Mouse (Mus musculus): ENCODE data around the gene Tmem135. TPM values are rescaled to one million over a fixed set of nuclear protein-coding genes. Genes with fewer than 3 reads are reported as not detected.

Gene Tmem135
- polyA plus RNA-seq, 1 experiment from 2014 or later: 26.1 TPM

DNA sequence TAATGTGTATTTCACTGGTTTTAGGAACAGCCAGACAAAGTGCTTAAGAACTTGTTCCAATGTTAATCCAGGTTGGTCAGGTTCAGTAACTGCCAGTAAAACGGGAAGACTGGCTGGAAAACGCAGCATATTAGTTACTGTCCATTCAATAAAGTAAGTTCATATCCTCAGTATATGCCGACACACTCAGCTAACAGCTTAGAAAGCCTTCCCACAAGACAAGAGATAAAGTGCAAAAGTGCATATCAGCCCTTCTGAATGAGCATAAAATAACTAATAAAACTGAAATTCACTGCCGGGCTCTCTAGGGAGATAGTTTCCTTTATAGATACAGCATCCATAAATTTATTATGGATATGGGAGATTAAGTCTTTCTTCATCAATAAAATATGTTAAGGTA is 161.5 kb downstream of the Tmem135 start:
- WGBS: 72% methylated on average over 4 of the region's 4 CpGs
- ATAC-seq (replicated peaks; ENCODE audit: insufficient number of reproducible peaks, insufficient read depth, low FRiP score, low read depth): no peak
- Histone ChIP-seq H3K9ac (no peak overlapping the region), H3K36me3 (0 out of 2 replicates have a peak, but pooled peaks cover 3% of the 10 kb centered on the region), H3K9me3 (replicated peaks) (no peaks in the 10 kb centered on the region), H3K4me1 (replicated peaks) (peaks cover 3% of the 10 kb centered on the region), H3K27me3 (no peaks in the 10 kb centered on the region), H3K4me2 (no peak overlapping the region), H3K4me3 (no peak overlapping the region), H3K27ac (no peak overlapping the region)

DNA sequence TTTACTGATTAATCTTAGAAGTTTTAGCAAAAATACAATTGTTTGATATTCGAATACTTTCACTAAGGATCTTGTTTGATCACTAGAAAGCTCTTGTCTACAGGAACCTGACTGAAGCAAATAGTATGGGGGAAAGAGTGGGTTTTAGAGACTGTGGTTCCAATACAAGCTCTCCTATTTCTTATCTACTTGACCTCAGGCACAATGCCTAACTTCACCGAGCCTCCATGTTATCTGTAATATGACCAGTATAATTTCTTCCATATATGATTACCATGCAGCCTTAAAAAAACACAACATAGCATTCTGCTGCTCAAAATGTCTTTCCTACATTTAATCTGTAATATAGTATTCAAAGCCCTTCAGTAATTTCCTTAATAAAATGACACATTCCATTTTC is 161.9 kb downstream of the Tmem135 start:
- no peak for ATAC-seq (replicated peaks; ENCODE audit: insufficient number of reproducible peaks, insufficient read depth, low FRiP score, low read depth)
- 65% methylated on average over 2 of the region's 2 CpGs for WGBS
- Histone ChIP-seq H3K9ac (no peak overlapping the region), H3K4me2 (no peak overlapping the region), H3K27ac (no peak overlapping the region), H3K4me3 (no peak overlapping the region), H3K9me3 (replicated peaks) (no peaks in the 10 kb centered on the region), H3K27me3 (no peaks in the 10 kb centered on the region), H3K4me1 (replicated peaks) (peaks cover 3% of the 10 kb centered on the region; the same call in 1 of the 2 replicates), H3K36me3 (0 out of 2 replicates have a peak, but pooled peaks cover 3% of the 10 kb centered on the region)

DNA sequence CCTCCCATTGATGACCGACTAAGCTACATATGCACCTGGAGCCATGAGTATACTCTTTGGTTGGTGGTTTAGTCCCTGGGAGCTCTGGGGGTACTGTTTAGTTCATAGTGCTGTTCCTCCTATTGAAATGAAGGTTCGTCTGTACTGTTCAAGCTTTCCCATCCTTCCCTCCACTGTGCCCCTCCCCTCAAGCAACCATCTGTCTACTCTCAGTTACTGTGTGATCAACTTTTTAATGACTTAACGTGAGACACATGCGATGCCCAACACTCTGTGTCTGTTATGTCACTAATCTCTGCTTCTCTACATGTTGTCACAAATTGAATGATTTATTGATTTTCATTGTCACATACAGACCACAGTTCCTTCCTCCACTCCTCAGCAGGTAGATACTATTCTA is 164.4 kb downstream of the Tmem135 start:
- no peaks in the 10 kb centered on the region for H3K9me3 ChIP-seq (replicated peaks)
- no peak overlapping the region for H3K9ac ChIP-seq
- 0 out of 2 replicates have a peak, but pooled peaks cover 3% of the 10 kb centered on the region for H3K36me3 ChIP-seq
- no peaks in the 10 kb centered on the region for H3K27me3 ChIP-seq
- H3K27ac ChIP-seq: no peak overlapping the region
- H3K4me3 ChIP-seq: no peak overlapping the region
- 86% methylated on average over 4 of the region's 4 CpGs for WGBS
- no peak for ATAC-seq (replicated peaks; ENCODE audit: insufficient number of reproducible peaks, insufficient read depth, low FRiP score, low read depth)
- no peak overlapping the region for H3K4me2 ChIP-seq
- peaks cover 10% of the 10 kb centered on the region for H3K4me1 ChIP-seq (replicated peaks)

DNA sequence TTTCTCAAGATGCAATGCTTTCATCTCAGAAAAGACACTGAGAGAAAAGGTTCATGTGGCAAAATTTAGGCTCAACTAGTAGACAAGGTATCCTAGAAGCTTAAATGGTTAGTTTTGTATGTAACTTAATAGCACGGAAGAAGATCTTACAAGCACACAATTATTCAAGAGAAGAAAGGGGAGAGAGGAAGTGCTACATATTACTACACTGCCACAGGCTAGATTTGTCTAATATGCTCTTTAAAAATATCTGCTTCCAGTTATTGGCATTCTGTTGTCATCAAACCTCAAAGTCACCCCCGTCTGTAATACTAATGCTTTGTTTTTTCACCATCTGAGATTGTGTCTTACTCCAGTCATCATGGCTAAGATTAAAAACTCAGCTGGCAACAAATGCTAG is 167.4 kb downstream of the Tmem135 start:
- no peak for ATAC-seq (replicated peaks; ENCODE audit: insufficient number of reproducible peaks, insufficient read depth, low FRiP score, low read depth)
- no peaks in the 10 kb centered on the region for H3K9me3 ChIP-seq (replicated peaks)
- H3K36me3 ChIP-seq: no peaks in the 10 kb centered on the region
- H3K4me2 ChIP-seq: no peak overlapping the region
- H3K27me3 ChIP-seq: no peaks in the 10 kb centered on the region
- H3K4me3 ChIP-seq: no peak overlapping the region
- no peak overlapping the region for H3K27ac ChIP-seq
- peaks cover 10% of the 10 kb centered on the region for H3K4me1 ChIP-seq (replicated peaks)
- no peak overlapping the region for H3K9ac ChIP-seq
- WGBS: 79% methylated on average over 2 of the region's 2 CpGs

DNA sequence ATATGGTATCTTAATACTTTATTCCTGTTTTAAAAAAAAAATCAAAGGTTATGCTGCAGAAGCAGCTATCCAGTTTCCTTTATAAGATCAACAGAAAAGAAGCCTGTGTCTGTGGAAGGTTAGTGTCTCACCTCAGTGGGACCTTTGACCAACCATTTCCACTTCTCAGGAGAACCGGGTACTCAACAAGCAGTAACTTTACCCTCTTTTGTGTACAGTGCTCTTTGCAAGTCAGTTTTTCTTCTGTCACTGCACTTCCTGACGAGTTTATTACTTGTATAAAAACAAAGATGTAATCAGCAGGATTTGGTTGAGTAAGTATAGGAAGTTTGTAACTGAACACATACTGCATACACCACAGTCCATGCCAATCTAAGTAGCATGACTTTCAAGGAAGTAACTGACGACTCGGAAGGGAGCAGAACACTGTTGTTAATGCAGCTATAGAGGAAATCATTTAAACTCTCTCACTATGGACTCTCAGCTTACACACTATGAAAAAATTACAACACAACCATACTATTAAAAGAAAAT is 168.0 kb downstream of the Tmem135 start:
- Histone ChIP-seq H3K27me3 (no peaks in the 10 kb centered on the region), H3K27ac (no peak overlapping the region), H3K9me3 (replicated peaks) (no peaks in the 10 kb centered on the region), H3K36me3 (no peaks in the 10 kb centered on the region), H3K4me1 (replicated peaks) (peaks cover 10% of the 10 kb centered on the region), H3K4me3 (no peak overlapping the region), H3K9ac (no peak overlapping the region), H3K4me2 (no peak overlapping the region)
- 61% methylated on average over 4 of the region's 4 CpGs for WGBS
- no peak for ATAC-seq (replicated peaks; ENCODE audit: insufficient number of reproducible peaks, insufficient read depth, low FRiP score, low read depth)

DNA sequence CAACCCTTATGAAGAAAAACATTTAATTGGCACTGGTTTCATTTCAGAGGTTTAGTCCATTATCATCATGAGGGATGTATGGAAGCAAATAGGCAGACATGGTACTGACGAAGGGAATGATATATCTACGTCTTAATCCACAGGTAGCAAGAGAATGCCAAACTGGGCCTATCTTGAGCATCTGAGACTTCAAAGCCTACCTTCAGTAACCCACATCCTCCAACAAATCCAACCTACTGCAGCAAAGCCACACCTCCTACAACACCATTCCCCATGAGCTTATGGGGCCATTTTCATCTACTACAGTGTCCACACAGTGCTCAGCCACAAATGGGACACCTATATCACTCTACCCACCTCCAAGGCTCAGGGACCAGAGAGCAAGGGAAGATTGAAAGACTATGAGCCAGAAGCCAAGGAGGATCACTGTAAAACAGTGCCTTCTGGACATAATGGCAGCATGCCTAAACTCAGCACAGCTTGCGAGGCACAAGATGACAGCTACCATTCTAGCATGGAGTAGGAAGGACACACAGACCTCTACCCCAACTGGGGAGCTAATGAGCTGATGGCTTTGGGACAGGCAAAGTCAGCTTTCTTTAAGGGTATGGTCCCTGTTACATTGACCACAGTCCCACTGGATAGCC is 171.4 kb downstream of the Tmem135 start:
- H3K27me3 ChIP-seq: no peaks in the 10 kb centered on the region
- no peak overlapping the region for H3K4me3 ChIP-seq
- H3K9me3 ChIP-seq (replicated peaks): no peaks in the 10 kb centered on the region
- H3K4me1 ChIP-seq (replicated peaks): peaks cover 10% of the 10 kb centered on the region
- WGBS: 94% methylated on average over 3 of the region's 3 CpGs
- no peak overlapping the region for H3K27ac ChIP-seq
- ATAC-seq (replicated peaks; ENCODE audit: insufficient number of reproducible peaks, insufficient read depth, low FRiP score, low read depth): no peak
- no peak overlapping the region for H3K9ac ChIP-seq
- H3K36me3 ChIP-seq: no peaks in the 10 kb centered on the region
- H3K4me2 ChIP-seq: no peak overlapping the region

DNA sequence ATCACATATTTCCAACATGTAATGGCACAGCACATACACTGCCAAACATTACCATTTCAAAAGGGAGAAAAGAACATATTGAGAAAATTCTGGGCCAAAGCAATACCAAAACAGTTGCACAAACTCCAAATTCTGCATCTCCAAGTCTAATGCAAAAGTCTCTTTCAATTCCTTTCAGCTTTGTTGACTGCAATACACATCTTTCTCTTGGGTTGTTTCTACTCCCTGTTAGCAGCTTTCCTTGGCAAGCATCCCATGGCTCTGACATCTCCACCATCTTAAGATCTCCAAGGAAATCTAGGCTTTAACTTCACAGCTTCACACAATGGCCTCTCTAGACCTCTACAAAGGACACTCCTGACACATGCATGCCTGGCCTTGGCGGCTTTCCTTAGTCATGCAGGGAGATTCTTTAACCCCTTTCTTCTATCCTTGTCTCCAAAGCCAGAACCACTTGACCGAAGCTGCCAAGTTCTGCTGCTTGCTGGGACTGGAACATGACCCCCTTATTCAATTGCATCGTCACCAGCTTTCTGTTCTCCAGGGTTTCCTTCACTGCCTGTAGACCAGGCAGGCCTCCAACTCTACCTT is 172.7 kb downstream of the Tmem135 start:
- Histone ChIP-seq H3K4me3 (no peak overlapping the region), H3K9me3 (replicated peaks) (no peaks in the 10 kb centered on the region), H3K27me3 (no peaks in the 10 kb centered on the region), H3K4me1 (replicated peaks) (no peaks in the 10 kb centered on the region), H3K4me2 (no peak overlapping the region), H3K9ac (no peak overlapping the region), H3K27ac (no peak overlapping the region), H3K36me3 (no peaks in the 10 kb centered on the region)
- 82% methylated on average over 3 of the region's 3 CpGs for WGBS
- no peak for ATAC-seq (replicated peaks; ENCODE audit: insufficient number of reproducible peaks, insufficient read depth, low FRiP score, low read depth)

DNA sequence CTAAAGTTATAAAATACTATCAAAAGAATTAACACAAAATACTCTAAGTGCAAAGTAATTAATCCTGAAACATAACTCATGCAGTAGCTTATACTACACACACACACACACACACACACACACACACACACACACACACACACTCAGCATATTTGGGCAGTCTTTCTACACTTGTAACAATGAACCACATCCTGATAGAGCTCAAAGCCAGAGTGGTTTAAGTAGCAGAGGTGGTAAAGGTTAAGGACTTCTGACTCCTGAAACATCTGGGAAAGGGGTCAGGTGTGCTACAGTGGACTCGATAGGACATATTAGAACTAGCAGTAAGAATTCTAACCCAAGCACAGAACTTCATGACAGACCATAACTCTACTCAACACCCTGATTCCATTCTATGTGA is 181.4 kb downstream of the Tmem135 start:
- WGBS: 72% methylated on average over 1 of the region's 1 CpGs
- Histone ChIP-seq H3K4me2 (no peak overlapping the region), H3K4me1 (replicated peaks) (no peaks in the 10 kb centered on the region), H3K9ac (no peak overlapping the region), H3K27me3 (no peaks in the 10 kb centered on the region), H3K9me3 (replicated peaks) (no peaks in the 10 kb centered on the region), H3K27ac (no peak overlapping the region), H3K4me3 (no peak overlapping the region), H3K36me3 (no peaks in the 10 kb centered on the region)
- no peak for ATAC-seq (replicated peaks; ENCODE audit: insufficient number of reproducible peaks, insufficient read depth, low FRiP score, low read depth)

DNA sequence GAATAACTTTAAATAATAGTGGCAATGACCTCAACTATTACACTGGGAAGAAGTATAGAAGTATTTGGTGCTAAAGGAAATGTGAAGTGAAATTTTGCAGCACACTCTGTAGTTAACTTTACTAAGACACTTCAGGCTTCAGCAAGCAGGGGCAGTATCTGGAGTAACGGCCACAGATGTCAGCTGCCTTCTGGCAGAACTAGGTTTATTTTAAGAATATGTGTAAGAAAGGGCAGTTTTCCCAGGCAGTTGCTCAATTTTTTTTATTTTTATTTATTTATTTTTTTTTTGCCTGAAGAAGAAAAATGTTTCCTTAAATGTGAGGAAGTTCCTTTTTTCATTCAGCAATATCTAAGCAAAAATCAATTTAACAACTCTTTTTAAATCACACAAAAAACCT is 187.4 kb downstream of the Tmem135 start:
- 24% methylated on average over 1 of the region's 1 CpGs for WGBS
- no peak overlapping the region for H3K27ac ChIP-seq

DNA sequence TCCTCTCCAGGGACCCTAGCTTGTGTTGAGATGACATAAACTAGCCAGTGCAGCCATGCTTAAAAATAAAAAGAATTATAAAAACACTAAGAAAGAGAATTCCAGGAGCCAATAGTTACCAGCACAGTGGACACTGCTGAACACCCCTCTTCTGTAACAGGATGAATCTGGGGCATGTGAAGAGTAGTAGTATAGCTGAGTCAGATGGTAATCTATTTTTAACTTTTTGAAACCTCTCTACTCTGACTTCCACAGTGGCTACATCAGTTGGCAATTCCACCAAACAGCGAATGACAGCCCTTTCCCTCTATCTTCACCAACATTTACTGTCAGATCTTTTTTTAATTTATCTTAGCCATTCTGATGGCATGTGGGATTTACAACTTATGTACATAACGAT is 187.9 kb downstream of the Tmem135 start:
- no peaks in the 10 kb centered on the region for H3K27me3 ChIP-seq
- H3K9ac ChIP-seq: no peak overlapping the region
- H3K36me3 ChIP-seq: no peaks in the 10 kb centered on the region
- 51% methylated on average over 2 of the region's 2 CpGs for WGBS
- H3K4me3 ChIP-seq: no peak overlapping the region
- H3K4me1 ChIP-seq (replicated peaks): peaks cover 10% of the 10 kb centered on the region
- H3K4me2 ChIP-seq: no peak overlapping the region
- no peaks in the 10 kb centered on the region for H3K9me3 ChIP-seq (replicated peaks)
- peak overlapping the region; percentile 44 for H3K27ac ChIP-seq
- ATAC-seq (replicated peaks; ENCODE audit: insufficient number of reproducible peaks, insufficient read depth, low FRiP score, low read depth): no peak

More for the DNA sequence above, 187.4 kb downstream of the Tmem135 start:
- no peaks in the 10 kb centered on the region for H3K9me3 ChIP-seq (replicated peaks)
- no peak for ATAC-seq (replicated peaks; ENCODE audit: insufficient number of reproducible peaks, insufficient read depth, low FRiP score, low read depth)
- H3K27me3 ChIP-seq: no peaks in the 10 kb centered on the region
- no peak overlapping the region for H3K9ac ChIP-seq
- no peak overlapping the region for H3K4me2 ChIP-seq
- no peaks in the 10 kb centered on the region for H3K36me3 ChIP-seq
- peaks cover 10% of the 10 kb centered on the region for H3K4me1 ChIP-seq (replicated peaks)
- H3K4me3 ChIP-seq: no peak overlapping the region

DNA sequence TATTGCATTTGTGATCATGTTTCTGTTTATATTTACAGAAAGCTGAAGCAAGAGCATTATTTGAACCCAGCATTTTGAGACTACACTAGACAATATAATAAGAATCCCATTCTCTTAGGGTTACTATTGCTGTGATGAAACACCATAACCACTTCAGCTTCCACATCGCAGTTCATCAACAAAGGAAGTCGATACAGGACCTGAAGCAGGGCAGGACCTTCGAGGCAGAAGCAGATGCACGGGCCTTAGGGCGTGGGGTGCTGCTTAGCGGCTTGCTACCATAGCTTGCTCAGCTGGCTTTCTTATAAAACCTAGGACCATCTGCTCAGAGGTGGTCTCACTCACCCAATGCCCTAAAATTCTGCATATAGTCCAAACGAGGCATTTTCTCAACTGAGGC is 188.3 kb downstream of the Tmem135 start:
- Histone ChIP-seq H3K27ac (peak overlapping the region; percentile 44; the same call in 1 of the 2 replicates), H3K4me3 (no peak overlapping the region), H3K36me3 (no peaks in the 10 kb centered on the region), H3K9ac (no peak overlapping the region), H3K27me3 (no peaks in the 10 kb centered on the region), H3K4me2 (no peak overlapping the region), H3K9me3 (replicated peaks) (no peaks in the 10 kb centered on the region), H3K4me1 (replicated peaks) (peaks cover 10% of the 10 kb centered on the region)
- WGBS: 61% methylated on average over 7 of the region's 7 CpGs
- ATAC-seq (replicated peaks; ENCODE audit: insufficient number of reproducible peaks, insufficient read depth, low FRiP score, low read depth): no peak

DNA sequence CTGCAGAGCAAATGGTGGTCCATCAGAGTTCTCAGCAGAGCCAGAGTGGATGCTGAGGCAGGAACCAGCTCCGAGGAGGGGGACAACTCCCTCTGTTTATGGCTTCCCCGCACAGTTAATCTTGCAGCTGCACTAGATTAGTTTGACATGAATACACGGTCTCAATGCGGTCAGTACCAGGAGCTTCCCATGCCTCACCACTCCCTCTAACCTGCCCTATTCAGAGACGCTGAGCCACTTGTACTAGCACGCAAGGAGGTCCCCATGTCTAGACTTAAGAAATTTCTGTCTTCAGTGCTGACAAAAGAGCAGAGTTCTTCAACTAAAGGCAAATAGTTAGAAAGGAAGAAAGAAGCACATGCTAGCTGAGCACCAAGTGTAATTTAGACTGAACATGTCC is 193.5 kb downstream of the Tmem135 start:
- Histone ChIP-seq H3K36me3 (no peaks in the 10 kb centered on the region), H3K27ac (no peak overlapping the region), H3K9ac (no peak overlapping the region), H3K4me1 (replicated peaks) (peaks cover 6% of the 10 kb centered on the region; the same call in 1 of the 2 replicates), H3K4me3 (no peak overlapping the region), H3K9me3 (replicated peaks) (no peaks in the 10 kb centered on the region), H3K4me2 (no peak overlapping the region), H3K27me3 (no peaks in the 10 kb centered on the region)
- no peak for ATAC-seq (replicated peaks; ENCODE audit: insufficient number of reproducible peaks, insufficient read depth, low FRiP score, low read depth)
- 38% methylated on average over 6 of the region's 6 CpGs for WGBS
